Comparison of ENCODE assay signal across 24 mouse cellular contexts in the genomic region with DNA sequence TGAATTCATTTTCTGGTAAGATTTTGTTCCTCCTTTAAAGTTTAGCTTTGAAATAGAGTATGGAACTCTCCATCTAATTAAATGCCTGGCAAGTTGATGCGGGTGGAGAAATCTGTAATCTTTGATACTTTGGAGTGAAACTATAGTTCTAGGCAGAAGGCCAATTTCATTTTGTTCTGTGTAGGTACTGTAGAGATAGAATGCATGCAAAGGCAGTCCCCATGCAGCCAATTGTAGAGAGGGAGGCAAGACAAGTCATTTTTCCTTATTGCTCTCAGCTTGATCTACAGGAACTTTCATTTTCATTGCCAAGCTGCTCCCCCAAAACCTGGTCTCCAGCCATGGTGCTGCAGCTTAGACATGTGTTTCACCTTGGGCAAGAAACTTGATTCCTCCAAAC.
A peak's percentile ranks its signal among the peaks of the same experiment; 100 is the strongest.
DNase-seq lines count a peak whose midpoint lies in the region; ATAC-seq and TF ChIP-seq lines count a peak whose summit lies in the region.
"Had no signal": no experiment of that assay in that cellular context is flagged by ENCODE, and none has a peak within 500 bp of the region (broad histone marks: within the 10 kb centered on the region; RNA-seq: fewer than 3 reads in every experiment).

No protein-coding gene starts in this region.

- no peak overlapping the region for H3K27ac ChIP-seq in limb, embryonic 14.5 days (replicated peaks; ENCODE audit: low read depth, low read length)
- H3K27ac ChIP-seq in limb, embryonic 10.5 days, result no peak overlapping the region
- H3K27ac ChIP-seq: embryonic facial prominence, embryonic 12.5 days; embryonic facial prominence, embryonic 15.5 days; forebrain, embryonic 10.5 days; forebrain, embryonic 12.5 days had no signal

- no peaks in the 10 kb centered on the region for H3K9me3 ChIP-seq in limb, embryonic 14.5 days (ENCODE audit: control insufficient read depth, low read length)
- no peaks in the 10 kb centered on the region for H3K9me3 ChIP-seq in limb, embryonic 10.5 days (replicated peaks)
- H3K9me3 ChIP-seq: embryonic facial prominence, embryonic 12.5 days; embryonic facial prominence, embryonic 15.5 days; forebrain, embryonic 10.5 days; forebrain, embryonic 12.5 days had no signal

- H3K4me3 ChIP-seq in limb, embryonic 14.5 days (replicated peaks; ENCODE audit: low read length), result no peak overlapping the region
- H3K4me3 ChIP-seq in limb, embryonic 10.5 days, result no peak overlapping the region
- H3K4me3 ChIP-seq: embryonic facial prominence, embryonic 12.5 days; embryonic facial prominence, embryonic 15.5 days; erythroblast, embryonic 14.5 days; forebrain, embryonic 10.5 days; forebrain, embryonic 12.5 days had no signal

- intact Hi-C loops in heart, postnatal 25 days (cut with DNase I), result no loop called here

- H3K4me2 ChIP-seq in limb, embryonic 14.5 days (replicated peaks; ENCODE audit: low read depth, low read length, severe bottlenecking), result no peak overlapping the region
- H3K4me2 ChIP-seq: embryonic facial prominence, embryonic 12.5 days; embryonic facial prominence, embryonic 15.5 days; forebrain, embryonic 12.5 days had no signal

- H3K27me3 ChIP-seq in limb, embryonic 14.5 days (ENCODE audit: control insufficient read depth, insufficient read depth, low read length), result no peaks in the 10 kb centered on the region
- no peaks in the 10 kb centered on the region for H3K27me3 ChIP-seq in limb, embryonic 10.5 days (ENCODE audit: low read depth, poor library complexity, severe bottlenecking)
- H3K27me3 ChIP-seq: embryonic facial prominence, embryonic 12.5 days; embryonic facial prominence, embryonic 15.5 days; forebrain, embryonic 12.5 days had no signal

- TF ChIP-seq POLR2A in limb, embryonic 14.5 days (IDR thresholded peaks at IDR 0.05; ENCODE audit: borderline replicate concordance, extremely low read depth, insufficient read depth, insufficient read length), result no peak

- no peaks in the 10 kb centered on the region for H3K4me1 ChIP-seq in limb, embryonic 14.5 days (ENCODE audit: control insufficient read depth, insufficient read depth, low read length)
- no peaks in the 10 kb centered on the region for H3K4me1 ChIP-seq in limb, embryonic 10.5 days
- H3K4me1 ChIP-seq: embryonic facial prominence, embryonic 12.5 days; embryonic facial prominence, embryonic 15.5 days; forebrain, embryonic 10.5 days; forebrain, embryonic 12.5 days had no signal

- WGBS in limb, embryonic 14.5 days, result 76% methylated on average over 1 of the region's 1 CpGs
- 93% methylated on average over 1 of the region's 1 CpGs for WGBS in limb, embryonic 10.5 days

- no peak overlapping the region for H3K9ac ChIP-seq in limb, embryonic 14.5 days (ENCODE audit: low read depth, low read length, severe bottlenecking)
- H3K9ac ChIP-seq: embryonic facial prominence, embryonic 12.5 days; embryonic facial prominence, embryonic 15.5 days; forebrain, embryonic 12.5 days had no signal

- DNase-seq in frontal cortex, postnatal 10 days (ENCODE audit: low spot score in 2 of 2), result no peak
- peak; percentile 44 for DNase-seq in limb, embryonic 14.5 days (ENCODE audit: low spot score)
- DNase-seq in limb, embryonic 10.5 days (ENCODE audit: low spot score), result no peak
- peak; percentile 67 for DNase-seq in brain, adult 2 months (ENCODE audit: low read depth, low spot score)
- peak; percentile 34 for DNase-seq in telencephalon, adult 2 months (ENCODE audit: low read depth, low spot score)
- no peak for DNase-seq in heart, postnatal 25 days (ENCODE audit: low spot score)
- DNase-seq: adrenal gland, adult 2 months; adrenal gland, postnatal 10 days; adrenal gland, postnatal 25 days; cerebellum, adult 11 months; cerebellum, adult 18-20 months; cerebellum, adult 8-10 months; cerebellum, adult 9-11 months; cerebellum, postnatal 14 days; cerebellum, postnatal 36 days; embryo, embryonic 11 days had no signal

- peak; percentile 89 for ATAC-seq in frontal cortex, adult (ENCODE audit: low TSS enrichment)
- ATAC-seq in limb, embryonic 14.5 days (ENCODE audit: low FRiP score, low read depth), result no peak
- ATAC-seq: forebrain, embryonic 14.5 days; forebrain, embryonic 16.5 days had no signal

- H3K36me3 ChIP-seq in limb, embryonic 14.5 days (ENCODE audit: control insufficient read depth, insufficient read depth, low read length), result no peaks in the 10 kb centered on the region
- no peaks in the 10 kb centered on the region for H3K36me3 ChIP-seq in limb, embryonic 10.5 days
- H3K36me3 ChIP-seq: embryonic facial prominence, embryonic 12.5 days; embryonic facial prominence, embryonic 15.5 days; forebrain, embryonic 10.5 days; forebrain, embryonic 12.5 days had no signal

Comparison
In these comparisons a context has a peak if more than half of its experiments do, and no peak if none do; other contexts are left out.
1. DNase-seq: peak in limb, embryonic 14.5 days (single experiment), brain, adult 2 months (single experiment) and telencephalon, adult 2 months (single experiment); none in frontal cortex, postnatal 10 days (0 of 2), limb, embryonic 10.5 days (single experiment) and heart, postnatal 25 days (single experiment).